Mouse (Mus musculus): ENCODE data around the gene Kin. TPM values are rescaled to one million over a fixed set of nuclear protein-coding genes. Genes with fewer than 3 reads are reported as not detected.

Kin gene
- 1 to 10 TPM; 6.4 to 9.5 TPM for total RNA-seq (2021)
- long read RNA-seq, experiment 1, partial matches to known transcripts, result 0 of 3 reads
- long read RNA-seq, experiment 1, other reads (novel, unspliced or antisense), result 0 of 3 reads
- long read RNA-seq, experiment 2, partial matches to known transcripts, result 1 of 2 reads
- long read RNA-seq, experiment 2, other reads (novel, unspliced or antisense), result 0 of 2 reads

DNA sequence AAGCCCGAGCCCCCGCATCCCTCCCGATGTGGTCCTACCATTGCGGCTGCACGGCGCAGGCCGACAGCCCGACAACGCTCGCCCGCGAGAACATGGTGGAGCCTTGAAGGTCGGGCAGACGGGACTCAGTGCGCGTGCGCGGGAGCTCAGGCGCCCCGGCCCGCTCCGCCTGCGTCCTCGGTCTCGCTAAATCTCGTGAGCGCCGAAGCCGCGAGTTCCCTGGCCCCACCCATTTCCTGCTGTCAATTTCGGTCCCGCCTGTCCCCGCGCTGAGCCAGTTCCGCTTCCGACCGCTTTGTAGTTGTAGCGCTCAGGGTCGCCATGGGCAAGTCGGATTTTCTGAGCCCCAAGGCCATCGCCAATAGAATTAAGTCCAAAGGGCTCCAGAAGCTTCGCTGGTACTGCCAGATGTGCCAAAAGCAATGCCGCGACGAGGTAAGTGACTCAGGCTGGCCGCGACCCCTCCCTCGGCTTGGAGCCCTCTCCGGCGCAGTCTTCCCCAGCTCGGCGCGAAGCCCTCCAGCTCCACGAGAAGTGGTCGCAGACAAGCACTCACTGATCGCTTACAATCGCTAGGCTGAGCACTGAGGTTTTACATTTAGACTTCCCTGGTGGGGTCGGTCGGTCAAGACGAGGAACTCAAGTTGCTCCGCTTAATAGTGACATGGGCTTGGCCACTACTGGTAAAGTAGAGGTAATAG lies at the start of gene Kin, which contains the start of gene Atp5c1:
Kin (plus strand) TSS at position 284 of the 701 bp plus-strand sequence.
Atp5c1 (minus strand) TSS at position 201 of the 701 bp plus-strand sequence.
- DNase-seq, result peak; percentile 97

GRCm38 (mm10) chr2:10033684-10034083 lies 46.7 kb upstream of the Kin start:
- no peak for DNase-seq

DNA sequence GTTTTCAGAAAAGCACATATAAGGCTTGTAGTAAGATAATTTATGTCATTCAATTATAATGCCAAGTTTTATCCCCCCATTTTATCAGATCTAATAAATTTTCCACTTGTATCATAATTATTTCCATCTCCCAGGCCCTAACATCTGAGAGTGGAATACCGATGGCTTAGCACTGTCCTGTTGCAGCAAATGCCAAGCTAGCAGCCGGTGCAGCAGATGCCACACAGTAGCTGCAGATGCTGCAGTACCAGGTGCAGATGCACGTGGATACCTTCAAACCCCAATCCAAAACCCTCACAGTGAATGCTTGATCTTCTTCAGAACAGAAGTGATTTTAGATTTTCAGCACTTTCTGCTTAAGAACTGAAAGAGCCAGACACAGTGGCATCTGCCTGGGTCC lies 45.4 kb upstream of the Kin start:
- no peak for DNase-seq

DNA sequence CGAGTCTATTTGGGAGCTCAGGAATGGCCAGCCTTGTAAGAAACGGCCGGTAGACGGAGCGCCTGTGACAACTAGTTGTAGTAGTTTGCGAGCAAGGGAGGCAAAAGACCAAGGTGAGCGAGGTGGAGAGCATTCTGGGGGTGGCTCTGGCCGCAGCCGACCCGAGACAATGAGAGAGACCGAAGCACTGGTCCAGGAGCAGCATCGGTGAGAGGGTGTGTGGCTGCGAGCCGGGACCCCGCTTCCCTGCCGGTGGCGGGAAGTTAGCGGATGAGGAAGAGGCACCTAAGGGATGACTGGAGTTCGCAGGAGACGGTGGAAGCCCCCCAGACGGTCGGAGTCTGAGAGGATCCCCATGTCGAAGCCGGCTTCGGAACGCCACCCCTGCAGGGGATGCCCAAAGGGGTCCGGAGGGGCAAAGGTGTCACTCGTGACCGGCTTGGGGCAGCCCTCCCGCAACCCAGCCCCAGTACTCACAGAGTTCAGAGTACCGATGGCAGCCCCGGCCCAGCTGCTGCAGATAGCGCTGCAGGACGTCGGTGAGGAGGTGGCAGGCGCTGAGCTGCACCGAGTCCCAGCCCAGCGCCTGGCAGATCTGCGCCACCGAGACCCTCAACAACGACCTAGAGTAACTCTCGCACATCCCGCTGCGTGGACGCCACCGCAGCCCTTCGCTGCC lies 32.5 kb upstream of the Kin start:
- peak; percentile 24 for DNase-seq

- DNase-seq, result peak; percentile 96
These were observed 31.9 kb upstream of the Kin start, which contains the start of gene Taf3 for GRCm38 (mm10) chr2:10048461-10048860. TSS of gene Taf3 (minus strand) at chr2:10048596.

DNA sequence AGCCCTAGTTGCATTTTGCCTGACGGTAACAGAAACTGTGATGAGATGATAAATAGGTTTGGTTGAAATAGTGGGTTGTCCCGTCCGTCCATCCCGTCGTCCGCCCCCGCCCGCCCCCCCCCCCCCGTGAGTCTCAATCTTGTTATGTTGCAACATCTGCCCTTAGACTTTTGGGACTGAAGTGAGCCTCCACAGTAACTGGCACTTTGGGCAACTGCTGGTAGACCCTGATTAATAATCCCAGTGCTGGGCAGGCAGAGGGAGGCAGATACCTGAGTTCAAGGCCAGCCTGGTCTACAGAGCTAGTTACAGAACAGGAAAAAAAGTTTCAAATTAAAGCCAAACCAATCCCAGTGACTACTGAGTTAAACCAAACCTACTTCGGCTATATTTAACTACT lies 30.9 kb upstream of the Kin start:
- DNase-seq, result no peak

DNA sequence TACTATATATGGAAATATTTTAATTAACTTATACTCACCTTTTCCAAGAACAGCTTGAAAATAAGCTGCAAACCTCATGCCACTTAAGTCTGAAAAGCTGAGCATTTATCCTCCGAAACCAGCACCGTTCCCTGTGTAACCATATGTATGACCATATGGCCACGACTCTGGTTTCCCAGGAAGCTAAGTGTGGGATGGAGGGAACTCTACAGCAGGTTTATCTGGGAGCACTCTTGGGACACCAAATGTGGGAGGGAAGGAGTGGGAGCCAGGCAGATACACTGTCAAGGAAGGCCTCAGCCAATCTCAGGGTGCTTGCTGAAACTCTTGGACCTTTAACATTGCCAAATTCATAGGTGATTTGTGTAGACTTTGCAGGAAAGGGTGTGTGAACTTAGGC lies 29.5 kb upstream of the Kin start:
- DNase-seq, result no peak

DNA sequence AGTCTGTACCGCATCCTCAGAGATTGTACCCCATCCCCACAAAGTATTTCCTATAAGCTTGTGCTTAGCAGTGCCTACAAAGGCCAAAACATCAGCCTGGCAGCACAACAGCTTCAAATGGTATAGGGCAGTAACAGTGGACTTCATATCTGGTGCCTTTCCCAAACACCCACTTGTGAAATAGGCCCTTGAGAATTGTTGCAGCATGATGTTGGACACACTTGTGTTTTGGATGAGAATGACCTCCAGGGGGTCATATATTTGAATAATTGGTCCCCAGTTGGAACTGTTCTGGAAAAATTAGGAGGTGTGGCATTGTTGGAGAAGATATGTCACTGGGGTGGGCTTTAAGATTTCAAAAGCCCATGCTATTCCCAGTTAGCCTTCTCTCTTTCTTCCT lies 28.4 kb upstream of the Kin start:
- no peak for DNase-seq

GRCm38 (mm10) chr2:10058836-10059235 lies 21.6 kb upstream of the Kin start:
- no peak for DNase-seq

GRCm38 (mm10) chr2:10071751-10072150 lies 8.6 kb upstream of the Kin start:
- no peak for DNase-seq

DNA sequence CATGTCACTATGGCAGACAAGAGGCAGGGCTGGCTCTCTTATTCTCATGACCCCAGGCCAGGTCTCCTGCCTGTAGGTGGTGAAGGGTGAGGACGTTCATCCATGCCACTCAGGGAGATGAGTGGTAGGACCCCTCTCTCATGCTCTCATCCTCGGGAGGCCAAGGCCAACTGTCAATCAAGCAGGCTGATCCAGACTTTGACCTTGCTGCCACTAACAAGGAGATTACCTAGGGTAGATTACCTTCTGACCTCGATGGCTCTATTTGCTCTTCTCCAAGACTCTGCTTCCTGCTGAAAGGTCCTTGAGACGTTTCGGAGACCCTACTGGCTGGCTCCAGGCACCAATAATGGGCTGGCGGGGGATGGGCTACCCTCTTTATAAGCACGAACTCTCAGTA lies 5.9 kb upstream of the Kin start:
- no peak for DNase-seq

GRCm38 (mm10) chr2:10076675-10077074 lies 3.7 kb upstream of the Kin start:
- no peak for DNase-seq

- no peak for DNase-seq
These were observed 566 bp upstream of the Kin start for GRCm38 (mm10) chr2:10079745-10080309.

DNA sequence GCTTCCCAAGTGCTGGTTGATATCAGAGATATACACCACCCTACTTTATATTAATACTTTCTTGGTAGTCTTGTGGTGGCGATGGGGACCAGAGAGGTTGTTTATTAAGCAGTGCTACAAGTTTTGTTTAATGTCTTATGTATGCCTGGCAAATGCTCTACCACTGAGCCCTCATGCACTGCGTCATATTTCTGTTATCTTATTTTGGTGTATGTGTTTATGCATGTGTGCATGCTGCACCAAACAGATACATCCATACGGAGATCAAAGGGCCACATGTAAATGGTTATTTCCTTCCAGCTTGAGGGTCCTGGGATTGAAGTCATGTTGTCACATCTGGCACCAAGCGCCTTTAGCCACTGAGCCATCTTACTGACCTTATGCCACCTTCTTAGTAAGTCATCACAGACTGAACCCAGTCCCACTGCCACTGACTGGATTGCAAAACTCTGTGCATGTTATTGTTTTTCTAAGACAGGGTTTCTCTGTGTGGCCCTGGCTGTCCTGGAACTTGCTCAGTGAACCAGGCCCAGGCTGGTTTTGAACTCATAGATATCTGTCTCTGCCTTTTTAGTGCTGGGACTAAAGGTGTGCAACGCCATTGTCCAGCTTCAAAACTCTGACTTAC lies 1.2 kb downstream of the Kin start:
- DNase-seq, result no peak

- no peak for DNase-seq
These were observed 2.3 kb downstream of the Kin start for GRCm38 (mm10) chr2:10082737-10083136.

DNA sequence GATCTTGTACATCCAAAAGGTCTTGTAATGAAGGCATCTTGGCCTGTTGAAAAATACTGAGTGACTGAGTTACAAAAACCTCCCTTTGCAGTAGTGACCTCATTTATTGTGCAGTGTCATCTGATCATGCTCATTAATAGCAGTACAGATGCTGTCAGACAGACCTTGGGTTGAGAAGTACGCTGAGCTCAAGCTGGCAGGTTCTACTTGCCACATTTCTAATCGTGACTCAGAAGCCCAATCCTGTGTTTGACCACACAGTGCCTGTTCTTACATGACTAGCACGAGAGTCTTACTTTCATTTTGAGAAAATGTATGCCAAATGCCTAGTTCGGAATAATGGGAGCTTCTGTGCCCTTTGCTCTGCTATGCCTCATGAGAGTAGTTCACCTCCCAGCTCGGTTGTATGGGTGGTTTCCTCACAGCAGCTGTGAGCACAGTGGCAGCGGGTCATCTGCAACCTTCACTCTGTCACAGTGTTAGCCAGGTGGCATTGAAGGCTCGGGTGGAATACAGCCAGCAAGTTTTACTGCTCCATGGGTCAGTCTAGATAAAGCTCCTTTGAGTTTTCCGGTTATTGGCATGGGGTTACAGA lies 7.0 kb downstream of the Kin start:
- no peak for DNase-seq

- no peak for DNase-seq
These were observed 14.1 kb downstream of the Kin start for GRCm38 (mm10) chr2:10094327-10095100.

- peak; percentile 48 for DNase-seq
These were observed 18.3 kb downstream of the Kin start for GRCm38 (mm10) chr2:10098598-10099215.

GRCm38 (mm10) chr2:10100471-10100870 lies 20.1 kb downstream of the Kin start:
- DNase-seq, result no peak

DNA sequence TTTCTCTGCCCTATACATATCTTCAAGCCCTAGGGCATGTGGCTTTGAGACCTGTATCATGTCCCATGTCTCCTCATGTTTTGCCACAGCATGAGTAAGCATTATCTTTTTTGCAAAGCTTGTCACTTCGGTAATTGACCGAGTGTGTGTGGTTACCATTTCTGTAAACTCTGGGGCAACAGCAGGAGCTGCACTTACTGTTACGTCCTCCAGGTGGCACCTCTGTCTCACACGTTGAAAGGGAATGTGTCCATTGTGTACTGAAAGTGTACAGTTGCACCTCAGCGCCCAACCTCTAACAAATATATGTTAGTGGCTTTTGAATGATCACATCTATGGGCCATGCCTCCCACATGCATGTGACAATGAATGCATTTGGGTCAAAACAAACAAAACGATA lies 20.8 kb downstream of the Kin start:
- peak; percentile 47 for DNase-seq
